Mouse (Mus musculus) heart, embryonic 11.5 days (tissue): ENCODE measurements around the gene Sf3b6. TPM values are rescaled to one million over a fixed set of nuclear protein-coding genes. Genes with fewer than 3 reads are reported as not detected.

Experiments
- ATAC-seq: fragments of 200-750 bp; cut with Nextera tagmentation; replicated peaks from 2 replicates; pipeline ENCODE4 v1.8.0; 2017; ENCODE audit warnings: moderate library complexity; ENCODE audit not compliant: insufficient number of reproducible peaks, low FRiP score, low TSS enrichment
- H3K27ac ChIP-seq: fragments of 300-500 bp; sonication (generic); 2 replicates; pipeline ENCODE4 v1.5.1; 2014; ENCODE audit warnings: mild to moderate bottlenecking, low read depth, low read length
- H3K27me3 ChIP-seq: fragments of 300-500 bp; sonication (generic); 2 replicates; pipeline ENCODE4 v1.6.1; 2014; ENCODE audit warnings: mild to moderate bottlenecking, low read length, mixed read lengths; ENCODE audit not compliant: control insufficient read depth, insufficient read depth
- H3K36me3 ChIP-seq: fragments of 300-500 bp; sonication (generic); 2 replicates; pipeline ENCODE4 v1.6.1; 2014; ENCODE audit warnings: mild to moderate bottlenecking, low read length, moderate library complexity, mixed read lengths; ENCODE audit not compliant: control insufficient read depth, insufficient read depth
- H3K4me1 ChIP-seq: fragments of 300-500 bp; sonication (generic); 2 replicates; pipeline ENCODE4 v1.6.1; 2014; ENCODE audit warnings: low read length; ENCODE audit not compliant: control insufficient read depth, insufficient read depth
- H3K4me2 ChIP-seq: fragments of 300-500 bp; sonication (generic); 2 replicates; pipeline ENCODE4 v1.6.1; 2014; ENCODE audit warnings: mild to moderate bottlenecking, moderate library complexity
- H3K4me3 ChIP-seq: fragments of 300-500 bp; sonication (generic); 2 replicates; pipeline ENCODE4 v1.5.1; 2014; ENCODE audit warnings: low read depth, low read length
- H3K9ac ChIP-seq: fragments of 300-500 bp; sonication (generic); 2 replicates; pipeline ENCODE4 v1.6.1; 2014; ENCODE audit warnings: mild to moderate bottlenecking, low read depth, low read length, moderate library complexity
- H3K9me3 ChIP-seq: fragments of 300-500 bp; sonication (generic); replicated peaks from 2 replicates; pipeline ENCODE4 v1.6.1; 2016; ENCODE audit warnings: low read length; ENCODE audit not compliant: control insufficient read depth
- WGBS: fragments of 180-500 bp; shearing (Covaris S2); extraction: QIAGEN DNeasy Blood & Tissue Kit; methylation state at CpG from one replicate; pipeline ENCODE4 v1.1.7; 2014; ENCODE audit not compliant: insufficient replicate concordance; 5-methylcytosine and 5-hydroxymethylcytosine counted together
- polyA plus RNA-seq: library from polyadenylated mRNA; unstranded; fragments of >200 nt; fragmentation: Nextera tagmentation; extraction: Ambion mirVana; gene quantifications from 2 replicates; pipeline ENCODE4 v1.2.1, GENCODE M21; 2014

Gene Sf3b6
- polyA plus RNA-seq, 1 experiment from 2014 or later = 175 TPM

- Histone ChIP-seq H3K9ac (no peak overlapping the region), H3K27ac (no peak overlapping the region), H3K9me3 (no peaks in the 10 kb centered on the region), H3K27me3 (no peaks in the 10 kb centered on the region), H3K36me3 (no peaks in the 10 kb centered on the region), H3K4me2 (no peak overlapping the region; the same call in 1 of the 2 replicates), H3K4me3 (no peak overlapping the region), H3K4me1 (peaks cover 22% of the 10 kb centered on the region; the same call in 1 of the 2 replicates)
- WGBS = 86% methylated on average over 5 of the region's 5 CpGs
- no peak for ATAC-seq
Measured at GRCm38 (mm10) chr12:4871260-4871659, 53.9 kb downstream of the Sf3b6 start.

- Histone ChIP-seq H3K9me3 (no peaks in the 10 kb centered on the region), H3K27ac (peak overlapping the region; percentile 29; the same call in 1 of the 2 replicates), H3K4me1 (peaks cover 22% of the 10 kb centered on the region; the same call in 1 of the 2 replicates), H3K4me2 (peak overlapping the region; percentile 79), H3K4me3 (peak overlapping the region; percentile 18), H3K36me3 (no peaks in the 10 kb centered on the region), H3K9ac (no peak overlapping the region), H3K27me3 (no peaks in the 10 kb centered on the region)
- 43% methylated on average over 4 of the region's 4 CpGs for WGBS
- ATAC-seq = no peak
Measured at GRCm38 (mm10) chr12:4872273-4872672, 54.9 kb downstream of the Sf3b6 start.

- Histone ChIP-seq H3K4me2 (peak overlapping the region; percentile 79), H3K4me3 (peak overlapping the region; percentile 42), H3K36me3 (no peaks in the 10 kb centered on the region), H3K4me1 (peaks cover 22% of the 10 kb centered on the region; the same call in 1 of the 2 replicates), H3K9ac (peak overlapping the region; percentile 72), H3K9me3 (no peaks in the 10 kb centered on the region), H3K27me3 (no peaks in the 10 kb centered on the region), H3K27ac (peak overlapping the region; percentile 84)
- 39% methylated on average over 5 of the region's 5 CpGs for WGBS
- peak; percentile 69 for ATAC-seq
Measured at GRCm38 (mm10) chr12:4872983-4873477, 55.7 kb downstream of the Sf3b6 start.

- WGBS = 63% methylated on average over 6 of the region's 6 CpGs
- H3K9me3 ChIP-seq = no peaks in the 10 kb centered on the region
- peak overlapping the region; percentile 72 for H3K9ac ChIP-seq
- ATAC-seq = no peak
- no peaks in the 10 kb centered on the region for H3K36me3 ChIP-seq
- no peaks in the 10 kb centered on the region for H3K27me3 ChIP-seq
- H3K27ac ChIP-seq = peak overlapping the region; percentile 84
- H3K4me2 ChIP-seq = peak overlapping the region; percentile 79
- peaks cover 22% of the 10 kb centered on the region; the same call in 1 of the 2 replicates for H3K4me1 ChIP-seq
- peak overlapping the region; percentile 42 for H3K4me3 ChIP-seq
Measured at GRCm38 (mm10) chr12:4873531-4873930, 56.2 kb downstream of the Sf3b6 start.

- WGBS = 4% methylated on average over 24 of the region's 24 CpGs
Measured at GRCm38 (mm10) chr12:4874161-4874927, 57.0 kb downstream of the Sf3b6 start, which contains the start of gene Mfsd2b. Mfsd2b (minus strand) TSS chr12:4874359.

GRCm38 (mm10) chr12:4875623-4876022 is 58.3 kb downstream of the Sf3b6 start:
- H3K27me3 ChIP-seq = no peaks in the 10 kb centered on the region
- peaks cover 20% of the 10 kb centered on the region; the same call in 1 of the 2 replicates for H3K4me1 ChIP-seq
- no peak overlapping the region for H3K4me3 ChIP-seq
- 83% methylated on average over 8 of the region's 8 CpGs for WGBS
- no peak for ATAC-seq
- peaks cover 3% of the 10 kb centered on the region for H3K36me3 ChIP-seq
- H3K9me3 ChIP-seq = no peaks in the 10 kb centered on the region
- no peak overlapping the region for H3K9ac ChIP-seq
- H3K4me2 ChIP-seq = no peak overlapping the region
- no peak overlapping the region for H3K27ac ChIP-seq

More at GRCm38 (mm10) chr12:4874161-4874927, 57.0 kb downstream of the Sf3b6 start, which contains the start of gene Mfsd2b:
- Histone ChIP-seq H3K9me3 (no peaks in the 10 kb centered on the region), H3K27me3 (no peaks in the 10 kb centered on the region), H3K36me3 (peaks cover 2% of the 10 kb centered on the region; the same call in 1 of the 2 replicates), H3K4me3 (peak within 1 kb of the TSS; percentile 42), H3K4me1 (peaks cover 21% of the 10 kb centered on the region; the same call in 1 of the 2 replicates), H3K4me2 (peak within 1 kb of the TSS; percentile 79), H3K27ac (peak within 1 kb of the TSS; percentile 84), H3K9ac (peak within 1 kb of the TSS; percentile 72)
- ATAC-seq = peak; percentile 89

Other genes starting within 250 kb of the Sf3b6 start
- 33.3 and 41.2 TPM in 2 replicates for gene Itsn2, start 224.9 kb upstream of the Sf3b6 start, polyA plus RNA-seq
- gene Gm3625, start 224.6 kb upstream of the Sf3b6 start, polyA plus RNA-seq = not detected in 2 replicates
- 0.26 and 0.28 TPM in 2 replicates for gene Fam228a, start 79.1 kb upstream of the Sf3b6 start, polyA plus RNA-seq
- gene Pfn4, start 48.5 kb upstream of the Sf3b6 start, polyA plus RNA-seq = 2.9 and 3.3 TPM in 2 replicates
- gene Fam228b, start 48.3 kb upstream of the Sf3b6 start, polyA plus RNA-seq = 1.1 and 2.6 TPM in 2 replicates
- 7.9 and 11.5 TPM in 2 replicates for gene Fkbp1b, start 24.0 kb downstream of the Sf3b6 start, polyA plus RNA-seq
- 14.3 and 17.1 TPM in 2 replicates for gene Wdcp, start 25.8 kb downstream of the Sf3b6 start, polyA plus RNA-seq
- 12.7 and 14.8 TPM in 2 replicates for gene Mfsd2b, start 56.8 kb downstream of the Sf3b6 start, polyA plus RNA-seq
- 30.6 TPM in 2 replicates for gene Ubxn2a, start 90.2 kb downstream of the Sf3b6 start, polyA plus RNA-seq
- 11.1 and 12.8 TPM in 2 replicates for gene Atad2b, start 99.8 kb downstream of the Sf3b6 start, polyA plus RNA-seq